Mouse (Mus musculus) brain, embryonic 18.5 days (tissue): ENCODE data around the gene Atxn2.
"Not testable (repeated sequence)": the region's sequence is repeated elsewhere in the genome, so short reads cannot be mapped to it uniquely, and the experiment has no call there.

Experiments used
- DNase-seq: peaks from one replicate; pipeline ENCODE4 v3.0.0-alpha.2; 2012; ENCODE audit warnings: low read depth, low spot score

Gene Atxn2

GRCm38 (mm10) chr5:121834991-121835747, 124.0 kb downstream of the Atxn2 start:
- no peak for DNase-seq

- DNase-seq: no peak
These were observed 125.0 kb downstream of the Atxn2 start for GRCm38 (mm10) chr5:121835949-121836691.

- DNase-seq: no peak
These were observed 125.7 kb downstream of the Atxn2 start for GRCm38 (mm10) chr5:121836692-121837415.

GRCm38 (mm10) chr5:121837441-121838340, 126.6 kb downstream of the Atxn2 start, which contains the start of gene Sh2b3:
TSS of gene Sh2b3 (minus strand) at chr5:121837646.
- no peak for DNase-seq

- DNase-seq: no peak
These were observed 127.4 kb downstream of the Atxn2 start for GRCm38 (mm10) chr5:121838341-121839127.

GRCm38 (mm10) chr5:121839128-121839473, 128.0 kb downstream of the Atxn2 start:
- no peak for DNase-seq

GRCm38 (mm10) chr5:121841516-121841915, 130.4 kb downstream of the Atxn2 start:
- DNase-seq: no peak

GRCm38 (mm10) chr5:121841973-121842372, 130.8 kb downstream of the Atxn2 start:
- no peak for DNase-seq

GRCm38 (mm10) chr5:121842665-121843118, 131.6 kb downstream of the Atxn2 start:
- DNase-seq: no peak

GRCm38 (mm10) chr5:121843138-121843905, 132.2 kb downstream of the Atxn2 start:
- DNase-seq: no peak

- no peak for DNase-seq
These were observed 134.2 kb downstream of the Atxn2 start for GRCm38 (mm10) chr5:121845361-121845760.

GRCm38 (mm10) chr5:121846322-121846721, 135.2 kb downstream of the Atxn2 start:
- no peak for DNase-seq

GRCm38 (mm10) chr5:121847269-121847668, 136.1 kb downstream of the Atxn2 start:
- not testable (repeated sequence) for DNase-seq

GRCm38 (mm10) chr5:121848035-121848519, 136.9 kb downstream of the Atxn2 start:
- DNase-seq: no peak

GRCm38 (mm10) chr5:121848743-121849142, 137.6 kb downstream of the Atxn2 start, which contains the start of gene Pheta1:
TSS of gene Pheta1 (plus strand) at chr5:121848984.
- peak; percentile 81 for DNase-seq

GRCm38 (mm10) chr5:121849478-121850349, 138.6 kb downstream of the Atxn2 start:
- DNase-seq: no peak

GRCm38 (mm10) chr5:121853368-121854051, 142.4 kb downstream of the Atxn2 start:
- no peak for DNase-seq

- DNase-seq: no peak
These were observed 143.6 kb downstream of the Atxn2 start for GRCm38 (mm10) chr5:121854768-121855167.
